Mouse (Mus musculus) CD4-positive, CD25-positive, alpha-beta regulatory T cell, adult 2 months (primary cell): ENCODE data around the gene Capn11.

Source experiments
- DNase-seq: peaks from one replicate; pipeline ENCODE4 v3.0.0-alpha.2; 2012; ENCODE audit warnings: low read depth, low spot score

Gene Capn11

GRCm38 (mm10) chr17:45582715-45583355 lies 76.3 kb downstream of the Capn11 start:
- DNase-seq: peak; percentile 76

- no peak for DNase-seq
Observed at GRCm38 (mm10) chr17:45582188-45582587, 76.9 kb downstream of the Capn11 start.

GRCm38 (mm10) chr17:45581567-45581983 lies 77.5 kb downstream of the Capn11 start:
- peak; percentile 90 for DNase-seq

- DNase-seq: no peak
Observed at GRCm38 (mm10) chr17:45580958-45581477, 78.1 kb downstream of the Capn11 start.
